Mouse (Mus musculus) midbrain, embryonic 16.5 days (tissue): Measurements from ENCODE around the gene Nkd1. TPM values are rescaled to one million over a fixed set of nuclear protein-coding genes. Genes with fewer than 3 reads are reported as not detected.

Experiments used
- ATAC-seq: fragments of 200-750 bp; cut with Nextera tagmentation; 2 replicates; pipeline ENCODE4 v1.8.0; 2017; ENCODE audit warnings: moderate TSS enrichment
- H3K27ac ChIP-seq: fragments of 300-500 bp; sonication (generic); 2 replicates; pipeline ENCODE4 v1.5.1; 2014; ENCODE audit warnings: mild to moderate bottlenecking, low read length, mixed read lengths
- H3K27me3 ChIP-seq: fragments of 300-500 bp; sonication (generic); 2 replicates; pipeline ENCODE4 v1.6.1; 2014; ENCODE audit warnings: low read depth, low read length, mixed read lengths; ENCODE audit not compliant: control insufficient read depth, insufficient read depth
- H3K36me3 ChIP-seq: fragments of 300-500 bp; sonication (generic); 2 replicates; pipeline ENCODE4 v1.6.1; 2014; ENCODE audit warnings: mild to moderate bottlenecking, low read length, moderate library complexity, mixed read lengths; ENCODE audit not compliant: control insufficient read depth, insufficient read depth
- H3K4me1 ChIP-seq: fragments of 300-500 bp; sonication (generic); 2 replicates; pipeline ENCODE4 v1.6.1; 2014; ENCODE audit warnings: mild to moderate bottlenecking, low read length, mixed read lengths; ENCODE audit not compliant: control insufficient read depth, insufficient read depth
- H3K4me2 ChIP-seq: fragments of 300-500 bp; sonication (generic); 2 replicates; pipeline ENCODE4 v1.6.1; 2014; ENCODE audit warnings: mild to moderate bottlenecking, low read length, mixed read lengths
- H3K4me3 ChIP-seq: fragments of 300-500 bp; sonication (generic); 2 replicates; pipeline ENCODE4 v1.5.1; 2014; ENCODE audit warnings: low read depth, mild to moderate bottlenecking, low read length, moderate library complexity, mixed read lengths
- H3K9ac ChIP-seq: fragments of 300-500 bp; sonication (generic); 2 replicates; pipeline ENCODE4 v1.6.1; 2014; ENCODE audit warnings: low read depth, low read length, mixed read lengths
- H3K9me3 ChIP-seq: fragments of 300-500 bp; sonication (generic); replicated peaks from 2 replicates; pipeline ENCODE4 v1.6.1; 2014; ENCODE audit warnings: mild to moderate bottlenecking, low read length, mixed read lengths; ENCODE audit not compliant: control insufficient read depth, poor library complexity, severe bottlenecking
- WGBS: fragments of 180-500 bp; shearing (Covaris S2); extraction: QIAGEN DNeasy Blood & Tissue Kit; methylation state at CpG from one replicate; pipeline ENCODE4 v1.1.7; 2014; 5-methylcytosine and 5-hydroxymethylcytosine counted together
- polyA plus RNA-seq: library from polyadenylated mRNA; unstranded; fragments of >200 nt; fragmentation: Nextera tagmentation; extraction: Ambion mirVana; gene quantifications from 2 replicates; pipeline ENCODE4 v1.2.1, GENCODE M21; 2015

Nkd1 gene
- polyA plus RNA-seq, 1 experiment from 2014 or later = 53.9 TPM

GRCm38 (mm10) chr8:88618612-88619011, 97.5 kb downstream of the Nkd1 start:
- no peaks in the 10 kb centered on the region for H3K4me1 ChIP-seq
- no peaks in the 10 kb centered on the region for H3K36me3 ChIP-seq
- 80% methylated on average over 5 of the region's 5 CpGs for WGBS
- H3K27ac ChIP-seq = no peak overlapping the region
- no peak overlapping the region for H3K9ac ChIP-seq
- H3K9me3 ChIP-seq = no peaks in the 10 kb centered on the region
- ATAC-seq = no peak
- H3K4me2 ChIP-seq = no peak overlapping the region
- H3K4me3 ChIP-seq = no peak overlapping the region
- H3K27me3 ChIP-seq = peaks cover 8% of the 10 kb centered on the region; the same call in 1 of the 2 replicates

- Histone ChIP-seq H3K36me3 (no peaks in the 10 kb centered on the region), H3K4me2 (no peak overlapping the region), H3K27ac (no peak overlapping the region), H3K4me3 (no peak overlapping the region), H3K27me3 (peaks cover 8% of the 10 kb centered on the region; the same call in 1 of the 2 replicates), H3K4me1 (no peaks in the 10 kb centered on the region), H3K9ac (no peak overlapping the region), H3K9me3 (no peaks in the 10 kb centered on the region)
- 78% methylated on average over 3 of the region's 3 CpGs for WGBS
- ATAC-seq = no peak
These were observed 98.4 kb downstream of the Nkd1 start for GRCm38 (mm10) chr8:88619513-88619912.

GRCm38 (mm10) chr8:88620931-88621330, 99.8 kb downstream of the Nkd1 start:
- Histone ChIP-seq H3K27me3 (peaks cover 13% of the 10 kb centered on the region), H3K9me3 (no peaks in the 10 kb centered on the region), H3K4me3 (no peak overlapping the region), H3K4me1 (no peaks in the 10 kb centered on the region), H3K4me2 (no peak overlapping the region), H3K9ac (no peak overlapping the region), H3K27ac (no peak overlapping the region), H3K36me3 (no peaks in the 10 kb centered on the region)
- ATAC-seq = no peak
- WGBS = 69% methylated on average over 5 of the region's 5 CpGs

- peak; percentile 59 for ATAC-seq
- Histone ChIP-seq H3K4me3 (no peak overlapping the region), H3K9me3 (no peaks in the 10 kb centered on the region), H3K9ac (no peak overlapping the region), H3K4me2 (no peak overlapping the region), H3K36me3 (no peaks in the 10 kb centered on the region), H3K27ac (no peak overlapping the region), H3K4me1 (no peaks in the 10 kb centered on the region), H3K27me3 (peaks cover 15% of the 10 kb centered on the region)
- under 1% methylated on average over 8 of the region's 8 CpGs for WGBS
These were observed 100.3 kb downstream of the Nkd1 start for GRCm38 (mm10) chr8:88621408-88621807.

- Histone ChIP-seq H3K4me1 (peaks cover 7% of the 10 kb centered on the region), H3K27me3 (peaks cover 15% of the 10 kb centered on the region), H3K27ac (no peak overlapping the region), H3K9me3 (no peaks in the 10 kb centered on the region), H3K4me3 (no peak overlapping the region), H3K4me2 (no peak overlapping the region), H3K9ac (no peak overlapping the region), H3K36me3 (no peaks in the 10 kb centered on the region)
- 69% methylated on average over 3 of the region's 3 CpGs for WGBS
- no peak for ATAC-seq
These were observed 102.2 kb downstream of the Nkd1 start for GRCm38 (mm10) chr8:88623351-88623750.

- ATAC-seq = no peak
- no peaks in the 10 kb centered on the region for H3K9me3 ChIP-seq
- H3K36me3 ChIP-seq = no peaks in the 10 kb centered on the region
- no peak overlapping the region for H3K4me3 ChIP-seq
- H3K27me3 ChIP-seq = peaks cover 19% of the 10 kb centered on the region
- peaks cover 10% of the 10 kb centered on the region for H3K4me1 ChIP-seq
- H3K9ac ChIP-seq = no peak overlapping the region
- WGBS = 83% methylated on average over 3 of the region's 3 CpGs
- H3K27ac ChIP-seq = no peak overlapping the region
- H3K4me2 ChIP-seq = no peak overlapping the region
These were observed 103.1 kb downstream of the Nkd1 start for GRCm38 (mm10) chr8:88624276-88624675.

GRCm38 (mm10) chr8:88626433-88626832, 105.3 kb downstream of the Nkd1 start:
- H3K9ac ChIP-seq = no peak overlapping the region
- ATAC-seq = no peak
- WGBS = 69% methylated on average over 3 of the region's 3 CpGs
- H3K9me3 ChIP-seq = no peaks in the 10 kb centered on the region
- H3K4me1 ChIP-seq = peaks cover 10% of the 10 kb centered on the region
- H3K4me3 ChIP-seq = no peak overlapping the region
- no peak overlapping the region for H3K27ac ChIP-seq
- no peaks in the 10 kb centered on the region for H3K36me3 ChIP-seq
- peaks cover 13% of the 10 kb centered on the region for H3K27me3 ChIP-seq
- H3K4me2 ChIP-seq = no peak overlapping the region

- H3K9me3 ChIP-seq = no peaks in the 10 kb centered on the region
These were observed 105.7 kb downstream of the Nkd1 start for GRCm38 (mm10) chr8:88626940-88627264.

GRCm38 (mm10) chr8:88627265-88627991, 106.3 kb downstream of the Nkd1 start:
- H3K36me3 ChIP-seq = no peaks in the 10 kb centered on the region

More at GRCm38 (mm10) chr8:88626940-88627264, 105.7 kb downstream of the Nkd1 start:
- H3K27ac ChIP-seq = peak overlapping the region; percentile 90
- H3K36me3 ChIP-seq = no peaks in the 10 kb centered on the region
- 12% methylated on average over 19 of the region's 19 CpGs for WGBS
- peaks cover 10% of the 10 kb centered on the region for H3K4me1 ChIP-seq
- no peak; the same call in 1 of the 2 replicates for ATAC-seq
- peak overlapping the region; percentile 77 for H3K9ac ChIP-seq
- H3K4me2 ChIP-seq = peak overlapping the region; percentile 93
- H3K4me3 ChIP-seq = peak overlapping the region; percentile 57
- peaks cover 13% of the 10 kb centered on the region for H3K27me3 ChIP-seq

More at GRCm38 (mm10) chr8:88627265-88627991, 106.3 kb downstream of the Nkd1 start:
- Histone ChIP-seq H3K27me3 (peaks cover 11% of the 10 kb centered on the region), H3K4me3 (peak overlapping the region; percentile 57), H3K9me3 (no peaks in the 10 kb centered on the region), H3K4me2 (peak overlapping the region; percentile 93), H3K9ac (peak overlapping the region; percentile 77), H3K27ac (peak overlapping the region; percentile 90), H3K4me1 (peaks cover 10% of the 10 kb centered on the region)
- peak; percentile 86 for ATAC-seq
- WGBS = under 1% methylated on average over 99 of the region's 105 CpGs
